Mouse (Mus musculus) heart, postnatal 14 days (tissue): ENCODE measurements around the gene Jpt2. TPM values are rescaled to one million over a fixed set of nuclear protein-coding genes. Genes with fewer than 3 reads are reported as not detected.
A peak's percentile ranks its signal among the peaks of the same experiment; 100 is the strongest.
"Not testable (repeated sequence)": the region's sequence is repeated elsewhere in the genome, so short reads cannot be mapped to it uniquely, and the experiment has no call there.

Experiments
- DNase-seq, 2 experiments: peaks; one replicate each; pipeline ENCODE4 v3.0.0; 2021 to 2022
- intact Hi-C: fragments of 180-260 bp; cut with DNase I; formaldehyde crosslinking; loops from one replicate; pipeline ENCODE4 v1.15.1; 2025
- long read RNA-seq, 2 experiments: library from polyadenylated mRNA; stranded (forward); transcript quantifications; one replicate each; pipeline ENCODE4 v2.0.0; 2021
- total RNA-seq, 2 experiments: library from RNA; stranded (reverse); gene quantifications; 2 replicates each; pipeline ENCODE4 v1.2.3; 2021

Gene Jpt2
- total RNA-seq = 10 to 100 TPM in 1 of 2 experiments, 1 to 10 TPM in 1; 7.5 to 11.1 TPM
- long read RNA-seq, experiment 1, transcript Jpt2-201 (5 exons, 2,672 nt) = major isoform, 17 of 18 reads
- long read RNA-seq, experiment 1, partial matches to known transcripts = 1 of 18 reads
- long read RNA-seq, experiment 1, other reads (novel, unspliced or antisense) = 0 of 18 reads
- long read RNA-seq, experiment 2, transcript Jpt2-201 (5 exons, 2,672 nt) = major isoform, 16 of 16 reads
- long read RNA-seq, experiment 2, partial matches to known transcripts = 0 of 16 reads
- long read RNA-seq, experiment 2, other reads (novel, unspliced or antisense) = 0 of 16 reads

DNA sequence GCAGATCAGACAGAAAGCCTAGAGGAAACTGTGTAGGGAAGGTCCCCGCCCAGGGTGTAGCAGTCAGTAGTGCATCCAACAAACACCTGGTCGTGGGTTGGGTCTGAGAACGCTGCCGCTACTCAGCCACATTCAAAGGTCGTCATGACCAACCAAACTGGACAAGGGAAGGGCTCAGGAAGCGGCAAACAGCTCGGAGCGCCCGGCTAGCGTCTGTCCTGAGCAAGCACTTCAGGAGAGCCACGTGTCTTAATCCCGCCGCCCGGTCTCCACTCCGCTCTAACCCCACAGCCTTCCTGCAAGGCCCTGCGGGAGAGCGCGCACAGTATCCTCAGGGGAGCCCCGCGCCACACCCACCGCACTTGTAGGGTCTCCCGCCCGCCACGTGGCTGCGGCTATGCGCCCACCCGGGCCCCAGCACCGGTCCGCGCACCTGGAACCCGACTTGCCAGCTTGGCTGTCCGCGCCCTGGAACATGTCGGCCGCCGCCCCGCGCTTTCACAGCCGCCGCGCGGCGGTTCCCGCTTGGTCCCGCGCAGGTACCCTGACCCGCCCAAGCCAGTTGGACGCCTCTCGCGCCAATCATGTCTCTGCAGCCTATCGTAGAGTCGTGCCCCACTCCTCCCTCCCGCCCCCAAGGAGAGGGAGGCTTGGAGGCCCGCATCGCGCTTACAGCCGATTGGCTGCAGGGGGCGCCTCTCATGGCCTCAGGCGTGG lies at the start of gene Jpt2:
Jpt2 (minus strand) TSS at position 555 of the 717 bp plus-strand sequence.
- intact Hi-C loops = no loop called here
- DNase-seq = peak; percentile 97 to 98

- intact Hi-C loops = no loop called here
- no peak for DNase-seq
Measured at GRCm38 (mm10) chr17:25007480-25007879, 47.0 kb upstream of the Jpt2 start.

GRCm38 (mm10) chr17:25005102-25005501 lies 44.6 kb upstream of the Jpt2 start:
- no peak for DNase-seq
- intact Hi-C loops = no loop called here

GRCm38 (mm10) chr17:24994721-24995120 lies 34.2 kb upstream of the Jpt2 start:
- no peak for DNase-seq
- intact Hi-C loops = no loop called here

- DNase-seq = no peak
- intact Hi-C loops = no loop called here
Measured at GRCm38 (mm10) chr17:24987221-24987620, 26.7 kb upstream of the Jpt2 start.

- intact Hi-C loops = no loop called here
- DNase-seq = no peak
Measured at GRCm38 (mm10) chr17:24960852-24961715, 595 bp upstream of the Jpt2 start.

- DNase-seq = no peak
- intact Hi-C loops = loop anchor here (2.0 kb wide), 1 partner anchor 21 kb away; no protein-coding TSS in a partner anchor
Measured at GRCm38 (mm10) chr17:24959371-24959770, 1.1 kb downstream of the Jpt2 start.

DNA sequence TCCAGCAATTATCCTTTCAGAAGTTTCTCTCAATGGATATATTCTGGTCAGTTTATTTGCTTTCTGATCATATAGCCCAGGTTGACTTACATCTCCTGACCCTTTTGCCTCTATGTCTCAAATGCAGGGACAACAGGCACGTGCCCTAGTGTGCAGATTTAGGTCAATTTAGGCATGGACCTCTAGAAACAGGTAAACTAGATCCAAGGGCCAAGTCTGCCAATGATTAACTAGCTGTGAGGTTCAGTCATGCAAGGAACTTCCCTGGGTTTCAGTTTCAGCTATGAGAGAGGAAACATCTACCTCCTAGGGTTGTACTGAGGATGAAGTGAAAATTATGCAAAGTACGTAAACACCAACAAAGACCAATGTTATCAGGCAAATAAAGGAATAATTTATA lies 7.2 kb downstream of the Jpt2 start:
- intact Hi-C loops = no loop called here
- DNase-seq = no peak

GRCm38 (mm10) chr17:24950671-24951070 lies 9.8 kb downstream of the Jpt2 start:
- DNase-seq = no peak
- intact Hi-C loops = no loop called here

GRCm38 (mm10) chr17:24948204-24948603 lies 12.3 kb downstream of the Jpt2 start:
- DNase-seq = no peak
- intact Hi-C loops = no loop called here

DNA sequence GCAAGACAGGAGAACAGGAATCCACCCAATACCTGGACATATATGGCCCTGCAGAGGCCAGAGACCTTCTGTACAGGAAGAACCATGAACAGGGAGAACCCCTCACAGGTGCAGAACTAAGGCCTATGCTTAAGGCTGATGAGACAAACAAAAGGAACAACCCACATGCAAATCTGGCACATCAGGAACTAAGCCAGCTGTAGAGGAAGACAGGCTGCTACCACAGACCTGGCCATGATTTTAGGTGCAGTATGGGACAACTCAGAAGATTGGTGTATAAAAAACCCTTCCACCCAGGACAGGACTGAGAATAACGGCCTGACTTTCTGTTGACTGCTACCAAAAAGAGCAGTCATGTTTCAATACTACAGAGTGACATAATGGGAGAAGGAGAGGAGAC lies 16.9 kb downstream of the Jpt2 start:
- intact Hi-C loops, DNase-seq: not testable (repeated sequence)

GRCm38 (mm10) chr17:24943036-24943435 lies 17.5 kb downstream of the Jpt2 start:
- intact Hi-C loops = no loop called here
- DNase-seq = no peak

GRCm38 (mm10) chr17:24942453-24942852 lies 18.0 kb downstream of the Jpt2 start:
- intact Hi-C loops = loop anchor here (1.0 kb wide), 1 partner anchor 74 kb away; the partner anchor contains the start of gene Ift140

GRCm38 (mm10) chr17:24937266-24937665 lies 23.2 kb downstream of the Jpt2 start:
- intact Hi-C loops = loop anchor here (10.0 kb wide), 1 partner anchor 338 kb away; the partner anchor contains the start of gene Ube2i
- DNase-seq = no peak

More at GRCm38 (mm10) chr17:24942453-24942852, 18.0 kb downstream of the Jpt2 start:
- peak; percentile 36 to 53 for DNase-seq

DNA sequence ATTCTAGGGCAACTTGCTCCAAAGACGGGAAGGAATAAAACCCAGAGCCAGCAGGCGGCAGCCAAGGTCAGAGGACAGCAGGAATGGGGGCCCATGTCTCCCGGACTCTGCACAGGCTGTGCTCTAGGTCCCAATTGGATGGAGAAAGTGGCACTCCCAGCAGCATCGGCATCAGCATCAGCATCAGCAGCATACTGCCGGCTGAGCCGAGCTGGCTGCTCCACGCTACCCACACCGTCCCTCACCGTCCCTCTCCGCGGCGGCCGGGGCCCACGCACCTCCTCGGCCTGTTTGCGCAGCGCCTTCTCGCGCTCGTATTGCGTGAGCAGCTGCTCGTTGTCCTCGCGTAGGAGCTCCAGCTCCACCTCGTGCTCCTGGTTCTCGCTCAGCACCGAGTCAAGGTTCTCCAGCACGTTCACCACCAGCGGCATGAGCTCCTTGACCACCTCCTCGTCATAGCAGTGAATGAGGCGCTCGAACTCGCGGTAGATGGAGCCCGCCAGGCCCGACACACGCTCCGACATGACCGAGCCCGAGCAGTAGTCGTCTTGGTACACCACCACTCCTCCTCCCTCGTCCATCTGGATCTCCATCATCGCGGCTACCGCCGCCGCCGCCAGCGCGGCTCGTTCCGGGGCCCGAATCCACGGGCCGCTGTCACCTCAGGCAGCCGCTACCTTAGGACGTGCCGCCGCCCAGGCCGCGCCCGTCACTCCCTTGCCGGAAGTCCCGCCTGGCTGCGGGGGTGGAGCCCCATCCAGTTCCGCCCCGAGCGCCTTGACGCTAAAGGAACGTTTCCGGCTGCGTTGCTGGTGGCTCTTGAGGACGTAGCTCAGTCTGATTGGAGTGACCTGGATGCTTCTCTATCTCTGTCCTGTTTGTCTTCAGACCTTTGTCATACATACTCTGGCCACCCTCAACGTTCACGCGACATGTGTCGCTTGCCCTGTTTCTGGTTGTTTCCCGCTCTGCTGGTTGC lies 23.9 kb downstream of the Jpt2 start, which contains the start of gene Mapk8ip3:
Mapk8ip3 (minus strand) TSS at position 719 of the 979 bp plus-strand sequence.
- intact Hi-C loops = loop anchor here (10.0 kb wide), 1 partner anchor 338 kb away; the partner anchor contains the start of gene Ube2i
- DNase-seq = peak; percentile 96 to 98

GRCm38 (mm10) chr17:24935666-24936065 lies 24.8 kb downstream of the Jpt2 start:
- intact Hi-C loops = loop anchor here (10.0 kb wide), 1 partner anchor 339 kb away; the partner anchor contains the start of gene Ube2i
- no peak for DNase-seq

GRCm38 (mm10) chr17:24934926-24935325 lies 25.6 kb downstream of the Jpt2 start:
- no peak for DNase-seq
- intact Hi-C loops = loop anchor here (10.0 kb wide), 1 partner anchor 340 kb away; the partner anchor contains the start of gene Ube2i

DNA sequence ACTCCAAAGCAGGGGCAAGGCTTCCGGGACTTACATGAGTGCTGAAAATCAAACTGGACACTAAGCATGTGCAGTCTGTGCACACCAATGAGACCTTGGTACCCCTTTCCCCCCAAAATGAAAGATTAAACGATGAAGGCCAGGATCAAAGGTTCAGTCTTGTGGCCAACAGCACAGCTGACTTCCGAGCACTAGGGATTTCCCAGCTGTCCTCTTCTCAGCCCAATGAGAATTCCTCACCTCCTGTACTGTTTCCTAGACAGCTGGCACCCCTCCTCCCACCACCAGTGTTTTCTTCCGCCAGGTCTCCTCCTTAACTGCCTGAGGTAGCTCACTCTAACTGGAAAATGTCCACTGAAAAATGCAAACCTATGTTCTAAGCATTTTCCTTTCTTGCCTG lies 27.3 kb downstream of the Jpt2 start:
- intact Hi-C loops = loop anchor here (10.0 kb wide), 1 partner anchor 342 kb away; the partner anchor contains the start of gene Ube2i
- DNase-seq = no peak

GRCm38 (mm10) chr17:24932431-24932830 lies 28.1 kb downstream of the Jpt2 start:
- intact Hi-C loops = loop anchor here (10.0 kb wide), 1 partner anchor 342 kb away; the partner anchor contains the start of gene Ube2i
- DNase-seq = no peak
